Mouse (Mus musculus): ENCODE results near the gene Basp1.

- TF ChIP-seq CTCF (IDR thresholded peaks at IDR 0.05; ENCODE audit: low read depth) (no peak), EP300 (IDR thresholded peaks at IDR 0.05; ENCODE audit: low read depth) (no peak)
Measured at GRCm38 (mm10) chr15:25445361-25446154, 32.0 kb upstream of the Basp1 start.
